Mouse (Mus musculus) bone marrow, adult 2 months (tissue): ENCODE measurements around the gene Heatr1.

Experiments used
- CTCF ChIP-seq: fragments of 200-500 bp; IDR thresholded peaks from 2 replicates; pipeline ENCODE4 v1.5.1; 2011; ENCODE audit warnings: low read length, control low read depth; ENCODE audit not compliant: control insufficient read depth, insufficient read depth
- POLR2A ChIP-seq: fragments of 200-500 bp; IDR thresholded peaks from 2 replicates; pipeline ENCODE4 v1.6.1; 2011; ENCODE audit warnings: low read depth, mild to moderate bottlenecking, control low read depth, low read length, borderline replicate concordance; ENCODE audit not compliant: control insufficient read depth

DNA sequence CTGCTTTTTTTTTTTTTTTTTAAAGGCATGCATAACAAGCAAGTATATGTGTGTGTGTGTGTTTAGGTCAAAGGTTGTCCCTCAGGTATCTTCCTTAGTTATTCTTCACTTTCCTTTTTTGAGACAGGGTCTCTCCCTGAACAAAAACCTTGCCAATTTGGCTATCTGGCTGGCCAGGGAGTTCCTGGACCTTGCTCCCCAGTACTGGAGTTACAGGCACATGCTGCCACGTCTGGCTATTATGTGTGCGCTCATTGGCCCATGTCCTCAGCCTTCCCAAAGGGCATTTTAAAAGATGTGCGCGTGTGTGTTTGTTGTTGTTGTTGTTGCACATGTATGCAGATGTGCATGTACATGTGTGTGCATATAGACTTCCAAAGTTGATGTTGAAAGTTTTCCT is 82.1 kb downstream of the Heatr1 start:
- TF ChIP-seq POLR2A (no peak), CTCF (no peak)
